Mouse (Mus musculus) midbrain, postnatal 0 days (tissue): ENCODE results near the gene Lrrfip1. TPM values are rescaled to one million over a fixed set of nuclear protein-coding genes. Genes with fewer than 3 reads are reported as not detected.

Experiments used
- ATAC-seq: fragments of 200-750 bp; cut with Nextera tagmentation; 2 replicates; pipeline ENCODE4 v1.8.0; 2017; ENCODE audit warnings: moderate number of reproducible peaks, mild to moderate bottlenecking, moderate TSS enrichment, moderate library complexity; ENCODE audit not compliant: low FRiP score
- DNase-seq: peaks from one replicate; pipeline ENCODE4 v3.0.0-alpha.2; 2015; ENCODE audit warnings: low spot score
- H3K27ac ChIP-seq: fragments of 300-500 bp; sonication (generic); 2 replicates; pipeline ENCODE4 v1.5.1; 2014; ENCODE audit warnings: low read depth, mild to moderate bottlenecking, low read length, mixed read lengths
- H3K27me3 ChIP-seq: fragments of 300-500 bp; sonication (generic); 2 replicates; pipeline ENCODE4 v1.6.1; 2014; ENCODE audit warnings: low read length, control low read depth, mixed read lengths; ENCODE audit not compliant: insufficient read depth
- H3K36me3 ChIP-seq: fragments of 300-500 bp; sonication (generic); 2 replicates; pipeline ENCODE4 v1.6.1; 2014; ENCODE audit warnings: low read length, control low read depth, mixed read lengths; ENCODE audit not compliant: insufficient read depth
- H3K4me1 ChIP-seq: fragments of 300-500 bp; sonication (generic); 2 replicates; pipeline ENCODE4 v1.6.1; 2014; ENCODE audit warnings: mild to moderate bottlenecking, control low read depth, antibody characterized with exemption, low read length, mixed read lengths; ENCODE audit not compliant: insufficient read depth
- H3K4me2 ChIP-seq: fragments of 300-500 bp; sonication (generic); 2 replicates; pipeline ENCODE4 v1.6.1; 2014; ENCODE audit warnings: low read depth, mild to moderate bottlenecking, low read length, mixed read lengths; ENCODE audit not compliant: poor library complexity, severe bottlenecking
- H3K4me3 ChIP-seq: fragments of 300-500 bp; sonication (generic); 2 replicates; pipeline ENCODE4 v1.5.1; 2014; ENCODE audit warnings: low read depth, mild to moderate bottlenecking, low read length, moderate library complexity
- H3K9ac ChIP-seq: fragments of 300-500 bp; sonication (generic); replicated peaks from 2 replicates; pipeline ENCODE4 v1.6.1; 2014; ENCODE audit warnings: mild to moderate bottlenecking, low read length, moderate library complexity, mixed read lengths; ENCODE audit not compliant: poor library complexity, severe bottlenecking
- H3K9me3 ChIP-seq: fragments of 300-500 bp; sonication (generic); 2 replicates; pipeline ENCODE4 v1.6.1; 2016; ENCODE audit warnings: low read length, control low read depth
- CTCF ChIP-seq: IDR thresholded peaks from 2 replicates; pipeline ENCODE4 v1.5.1; 2016; ENCODE audit warnings: antibody characterized with exemption, mild to moderate bottlenecking
- WGBS: fragments of 180-500 bp; shearing (Covaris S2); extraction: QIAGEN DNeasy Blood & Tissue Kit; methylation state at CpG from one replicate; pipeline ENCODE4 v1.1.7; 2014; 5-methylcytosine and 5-hydroxymethylcytosine counted together
- polyA plus RNA-seq: library from polyadenylated mRNA; unstranded; fragments of >200 nt; fragmentation: Nextera tagmentation; extraction: Ambion mirVana; gene quantifications from 2 replicates; pipeline ENCODE4 v1.2.1, GENCODE M21; 2015
- total RNA-seq: library from RNA; depleted of rRNA; stranded (reverse); fragments of >200 nt; gene quantifications from 2 replicates; pipeline ENCODE4 v1.2.3, GENCODE M21; 2014

The Lrrfip1 gene
- total and polyA plus RNA-seq, 2 experiments from 2014 or later, result 26.7 to 48.9 TPM

- Histone ChIP-seq H3K9ac (no peak overlapping the region), H3K4me2 (no peak overlapping the region), H3K9me3 (no peaks in the 10 kb centered on the region), H3K36me3 (no peaks in the 10 kb centered on the region), H3K27ac (no peak overlapping the region), H3K27me3 (no peaks in the 10 kb centered on the region), H3K4me1 (peaks cover 11% of the 10 kb centered on the region; the same call in 1 of the 2 replicates), H3K4me3 (no peak overlapping the region)
- 86% methylated on average over 5 of the region's 5 CpGs for WGBS
- no peak for TF ChIP-seq CTCF
- no peak for ATAC-seq
- no peak for DNase-seq
Observed at GRCm38 (mm10) chr1:91041605-91042004, 43.1 kb downstream of the Lrrfip1 start.

- Histone ChIP-seq H3K4me3 (no peak overlapping the region), H3K9me3 (no peaks in the 10 kb centered on the region), H3K9ac (no peak overlapping the region), H3K27me3 (no peaks in the 10 kb centered on the region), H3K4me2 (no peak overlapping the region), H3K27ac (no peak overlapping the region), H3K36me3 (no peaks in the 10 kb centered on the region), H3K4me1 (peaks cover 11% of the 10 kb centered on the region; the same call in 1 of the 2 replicates)
- DNase-seq, result peak; percentile 58
- no peak for ATAC-seq
- 63% methylated on average over 5 of the region's 5 CpGs for WGBS
- TF ChIP-seq CTCF, result no peak
Observed at GRCm38 (mm10) chr1:91043191-91043590, 44.7 kb downstream of the Lrrfip1 start.

DNA sequence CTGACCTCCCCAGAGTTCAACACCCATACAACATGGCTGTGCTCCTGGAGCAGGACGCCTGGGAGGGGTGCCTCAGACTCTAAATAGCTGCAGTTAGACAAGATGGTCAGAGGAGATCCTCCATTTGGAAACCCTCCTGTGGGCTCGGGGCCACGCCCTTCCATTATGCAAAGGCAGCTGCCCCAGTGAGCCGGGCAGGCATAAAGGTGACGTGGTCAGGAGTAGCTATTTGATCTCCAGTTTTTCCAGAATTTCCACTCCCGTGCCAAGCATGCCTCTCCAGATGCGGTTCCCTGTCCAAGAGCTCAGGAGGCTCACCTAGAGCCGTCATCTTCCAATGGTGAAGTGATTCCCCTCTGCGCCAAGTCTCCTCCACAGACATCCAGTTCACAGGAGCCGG, 45.6 kb downstream of the Lrrfip1 start:
- TF ChIP-seq CTCF, result no peak
- Histone ChIP-seq H3K9me3 (no peaks in the 10 kb centered on the region), H3K9ac (no peak overlapping the region), H3K4me1 (peaks cover 11% of the 10 kb centered on the region; the same call in 1 of the 2 replicates), H3K4me2 (no peak overlapping the region), H3K27me3 (no peaks in the 10 kb centered on the region), H3K27ac (no peak overlapping the region), H3K36me3 (no peaks in the 10 kb centered on the region), H3K4me3 (no peak overlapping the region)
- no peak for DNase-seq
- WGBS, result 91% methylated on average over 10 of the region's 10 CpGs
- ATAC-seq, result no peak

GRCm38 (mm10) chr1:91044648-91045047, 46.1 kb downstream of the Lrrfip1 start:
- H3K36me3 ChIP-seq, result no peaks in the 10 kb centered on the region
- no peak for ATAC-seq
- H3K4me2 ChIP-seq, result no peak overlapping the region
- no peak overlapping the region for H3K9ac ChIP-seq
- TF ChIP-seq CTCF, result no peak
- no peaks in the 10 kb centered on the region for H3K9me3 ChIP-seq
- WGBS, result 50% methylated on average over 3 of the region's 3 CpGs
- no peak overlapping the region for H3K4me3 ChIP-seq
- DNase-seq, result no peak
- no peak overlapping the region for H3K27ac ChIP-seq
- H3K4me1 ChIP-seq, result peaks cover 11% of the 10 kb centered on the region; the same call in 1 of the 2 replicates
- no peaks in the 10 kb centered on the region for H3K27me3 ChIP-seq

- ATAC-seq (no peak), DNase-seq (no peak)
- Histone ChIP-seq H3K36me3 (no peaks in the 10 kb centered on the region), H3K4me3 (no peak overlapping the region), H3K9me3 (no peaks in the 10 kb centered on the region), H3K9ac (no peak overlapping the region), H3K4me1 (peaks cover 8% of the 10 kb centered on the region; the same call in 1 of the 2 replicates), H3K27me3 (no peaks in the 10 kb centered on the region), H3K27ac (no peak overlapping the region), H3K4me2 (no peak overlapping the region)
- TF ChIP-seq CTCF, result no peak
- 78% methylated on average over 5 of the region's 5 CpGs for WGBS
Observed at GRCm38 (mm10) chr1:91046237-91046636, 47.7 kb downstream of the Lrrfip1 start.

DNA sequence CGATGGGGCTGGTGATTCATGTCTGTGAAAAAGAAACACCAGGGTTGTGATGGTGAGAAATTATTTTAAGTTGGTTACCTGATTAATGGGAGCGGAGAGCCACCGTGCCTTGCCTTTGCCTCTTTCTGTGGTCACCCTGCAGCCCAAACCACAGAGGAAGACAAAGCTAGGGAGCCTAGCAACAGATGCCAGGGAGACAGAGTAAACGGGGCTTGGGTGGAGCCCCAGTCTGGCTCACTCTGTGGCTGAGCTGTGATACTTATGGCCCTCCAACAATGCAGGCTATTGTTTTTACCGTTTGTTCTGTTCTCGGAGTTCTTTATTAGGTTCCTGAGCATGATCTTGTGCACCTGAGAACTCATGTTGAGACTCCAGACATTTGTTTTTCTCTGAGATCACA, 50.8 kb downstream of the Lrrfip1 start:
- no peak for TF ChIP-seq CTCF
- no peak overlapping the region for H3K4me2 ChIP-seq
- H3K4me1 ChIP-seq, result peaks cover 6% of the 10 kb centered on the region; the same call in 1 of the 2 replicates
- H3K27me3 ChIP-seq, result no peaks in the 10 kb centered on the region; the same call in 1 of the 2 replicates
- 65% methylated on average over 6 of the region's 6 CpGs for WGBS
- H3K9ac ChIP-seq, result no peak overlapping the region
- H3K9me3 ChIP-seq, result no peaks in the 10 kb centered on the region
- no peak overlapping the region for H3K27ac ChIP-seq
- ATAC-seq (no peak), DNase-seq (no peak)
- no peaks in the 10 kb centered on the region for H3K36me3 ChIP-seq
- H3K4me3 ChIP-seq, result no peak overlapping the region
